Mouse (Mus musculus) testis, adult 2 months (tissue): ENCODE data around the gene Tbx20. TPM values are rescaled to one million over a fixed set of nuclear protein-coding genes. Genes with fewer than 3 reads are reported as not detected.

Experiments
- H3K27ac ChIP-seq: fragments of 200-500 bp; 2 replicates; pipeline ENCODE4 v1.5.1; 2012; ENCODE audit warnings: low read depth, low read length; ENCODE audit not compliant: control insufficient read depth, insufficient read depth
- H3K27me3 ChIP-seq: fragments of 200-500 bp; 2 replicates; pipeline ENCODE4 v1.6.1; 2012; ENCODE audit warnings: mild to moderate bottlenecking, low read length, moderate library complexity; ENCODE audit not compliant: control insufficient read depth, insufficient read depth
- H3K36me3 ChIP-seq: fragments of 200-500 bp; 2 replicates; pipeline ENCODE4 v1.6.1; 2012; ENCODE audit warnings: mild to moderate bottlenecking, low read length; ENCODE audit not compliant: control insufficient read depth, insufficient read depth
- H3K4me1 ChIP-seq: fragments of 200-500 bp; 2 replicates; pipeline ENCODE4 v1.6.1; 2012; ENCODE audit warnings: low read length; ENCODE audit not compliant: control insufficient read depth, insufficient read depth
- H3K4me3 ChIP-seq: fragments of 200-500 bp; 2 replicates; pipeline ENCODE4 v1.5.1; 2012; ENCODE audit warnings: low read depth, mild to moderate bottlenecking, low read length, moderate library complexity, mixed read lengths; ENCODE audit not compliant: control insufficient read depth
- CTCF ChIP-seq: fragments of 200-500 bp; IDR thresholded peaks from 2 replicates; pipeline ENCODE4 v1.5.1; 2012; ENCODE audit warnings: low read depth, mild to moderate bottlenecking, inconsistent platforms, low read length, moderate library complexity; ENCODE audit not compliant: control insufficient read depth, insufficient read depth, insufficient replicate concordance
- POLR2A ChIP-seq: fragments of 200-500 bp; IDR thresholded peaks from 2 replicates; pipeline ENCODE4 v1.6.1; 2012; ENCODE audit warnings: low read depth, mild to moderate bottlenecking, inconsistent platforms, low read length, moderate library complexity; ENCODE audit not compliant: control insufficient read depth
- polyA plus RNA-seq: library from polyadenylated mRNA; depleted of rRNA; stranded (reverse); fragments of >200 nt; gene quantifications from 2 replicates; pipeline ENCODE4 v1.2.3, GENCODE M21; 2012

Gene Tbx20
- polyA plus RNA-seq, 1 experiment = 0.01 TPM

DNA sequence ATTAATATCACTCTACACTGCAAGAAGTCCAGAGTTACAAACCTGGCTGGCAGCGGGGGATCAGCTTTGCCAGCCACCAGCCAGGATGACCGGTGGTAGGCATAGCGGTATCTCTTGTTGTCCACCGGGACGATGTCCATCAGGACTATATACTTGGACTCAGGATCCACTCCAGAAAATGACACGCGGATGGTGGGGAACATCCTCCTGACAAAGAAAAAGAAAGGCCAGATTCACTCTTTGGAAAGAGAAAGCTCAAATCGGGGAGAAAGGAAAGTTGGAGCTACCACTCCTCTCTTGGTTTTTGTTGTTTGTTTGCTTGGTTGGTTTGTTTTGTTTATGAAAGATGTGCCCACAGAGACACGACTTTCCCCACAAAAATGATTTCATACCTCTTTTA is 4.5 kb downstream of the Tbx20 start:
- Histone ChIP-seq H3K27me3 (peaks cover 2% of the 10 kb centered on the region), H3K4me1 (peaks cover 17% of the 10 kb centered on the region), H3K4me3 (no peak overlapping the region), H3K36me3 (no peaks in the 10 kb centered on the region), H3K27ac (no peak overlapping the region)
- TF ChIP-seq CTCF (no peak), POLR2A (no peak)

GRCm38 (mm10) chr9:24767056-24767455 is 7.0 kb downstream of the Tbx20 start:
- no peak overlapping the region for H3K27ac ChIP-seq
- H3K27me3 ChIP-seq = no peaks in the 10 kb centered on the region; the same call in 1 of the 2 replicates
- H3K4me3 ChIP-seq = no peak overlapping the region
- TF ChIP-seq POLR2A = no peak
- TF ChIP-seq CTCF = no peak
- peaks cover 6% of the 10 kb centered on the region for H3K4me1 ChIP-seq
- H3K36me3 ChIP-seq = no peaks in the 10 kb centered on the region

- Histone ChIP-seq H3K4me1 (peaks cover 5% of the 10 kb centered on the region), H3K27me3 (no peaks in the 10 kb centered on the region; the same call in 1 of the 2 replicates), H3K4me3 (no peak overlapping the region), H3K27ac (no peak overlapping the region), H3K36me3 (no peaks in the 10 kb centered on the region)
- no peak for TF ChIP-seq POLR2A
- TF ChIP-seq CTCF = no peak
Observed at GRCm38 (mm10) chr9:24765572-24765971, 8.5 kb downstream of the Tbx20 start.

DNA sequence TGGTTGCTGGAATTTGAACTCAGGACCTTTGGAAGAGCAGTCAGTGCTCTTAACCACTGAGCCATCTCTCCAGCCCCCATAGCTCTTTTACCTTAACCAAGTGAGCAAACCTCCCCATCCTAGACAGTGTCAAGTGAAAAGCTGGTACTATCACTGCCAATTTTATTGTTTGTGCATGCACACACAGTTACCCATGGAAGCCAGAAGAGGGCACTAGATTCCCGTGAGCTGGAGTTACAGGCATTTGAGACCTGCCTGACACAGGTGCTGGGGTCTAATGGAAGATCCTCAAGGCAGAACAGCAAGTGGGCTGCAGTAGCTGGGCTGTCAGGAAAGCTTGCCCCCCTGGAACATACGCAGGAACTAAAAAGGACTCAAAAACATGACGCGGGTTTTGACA is 13.6 kb downstream of the Tbx20 start:
- Histone ChIP-seq H3K27ac (no peak overlapping the region), H3K4me1 (no peaks in the 10 kb centered on the region), H3K4me3 (no peak overlapping the region), H3K36me3 (no peaks in the 10 kb centered on the region), H3K27me3 (no peaks in the 10 kb centered on the region)
- TF ChIP-seq CTCF (peak; percentile 12; the same call in 1 of the 2 replicates), POLR2A (no peak)

GRCm38 (mm10) chr9:24744958-24745357 is 29.1 kb downstream of the Tbx20 start:
- Histone ChIP-seq H3K27me3 (no peaks in the 10 kb centered on the region), H3K4me1 (no peaks in the 10 kb centered on the region), H3K4me3 (no peak overlapping the region), H3K27ac (no peak overlapping the region), H3K36me3 (no peaks in the 10 kb centered on the region)
- TF ChIP-seq CTCF (no peak), POLR2A (no peak)

DNA sequence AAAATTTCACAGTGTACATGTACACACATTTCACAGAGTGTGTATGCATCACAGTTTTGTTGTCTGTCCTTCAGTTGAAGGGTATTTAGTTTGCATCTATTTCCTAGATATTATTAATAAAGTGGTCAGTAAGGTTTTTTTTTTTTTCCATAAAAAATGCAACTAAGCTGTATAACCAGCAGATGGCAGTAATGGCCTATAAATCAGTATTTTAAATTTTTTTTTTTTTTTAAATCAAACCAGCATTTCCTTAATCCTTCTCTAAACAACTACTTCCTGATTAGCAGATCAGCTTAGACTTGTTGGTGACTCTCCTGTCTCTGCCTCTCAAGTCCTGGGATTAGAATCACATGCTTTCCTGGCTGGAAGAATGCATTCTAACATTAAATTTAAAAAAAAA is 72.9 kb downstream of the Tbx20 start:
- H3K27me3 ChIP-seq = no peaks in the 10 kb centered on the region
- H3K36me3 ChIP-seq = no peaks in the 10 kb centered on the region
- peaks cover 5% of the 10 kb centered on the region for H3K4me1 ChIP-seq
- no peak for TF ChIP-seq CTCF
- TF ChIP-seq POLR2A = no peak
- no peak overlapping the region for H3K4me3 ChIP-seq
- H3K27ac ChIP-seq = no peak overlapping the region

- Histone ChIP-seq H3K4me1 (peaks cover 8% of the 10 kb centered on the region), H3K27me3 (no peaks in the 10 kb centered on the region), H3K27ac (no peak overlapping the region; the same call in 1 of the 2 replicates), H3K36me3 (no peaks in the 10 kb centered on the region), H3K4me3 (peak overlapping the region; percentile 80)
- TF ChIP-seq POLR2A (no peak), CTCF (no peak)
Observed at GRCm38 (mm10) chr9:24696405-24696778, 77.7 kb downstream of the Tbx20 start.
